Mouse (Mus musculus) left cerebral cortex, adult 2 months (tissue): Measurements from ENCODE around the gene Gm11114. TPM values are rescaled to one million over a fixed set of nuclear protein-coding genes. Genes with fewer than 3 reads are reported as not detected.

Experiments used
- DNase-seq, 2 experiments: peaks; one replicate each; pipeline ENCODE4 v3.0.0; 2021 to 2022; ENCODE audit warnings: low spot score in 2 of 2, mixed read lengths in 1 of 2; ENCODE audit errors: extremely low spot score in 1 of 2
- H3K27ac ChIP-seq: fragments of 200-600 bp; 2 replicates; pipeline ENCODE4 v1.8.1; 2022
- H3K4me3 ChIP-seq: fragments of 200-600 bp; 2 replicates; pipeline ENCODE4 v1.8.1; 2022
- CTCF ChIP-seq: fragments of 200-600 bp; IDR thresholded peaks from 2 replicates; pipeline ENCODE4 v1.8.1; 2022; ENCODE audit warnings: antibody characterized with exemption, mild to moderate bottlenecking, moderate library complexity
- intact Hi-C: fragments of 180-260 bp; cut with DNase I; formaldehyde crosslinking; loops from one replicate; pipeline ENCODE4 v1.15.1; 2025
- total RNA-seq, 2 experiments: library from RNA; stranded (reverse); gene quantifications; 2 replicates each; pipeline ENCODE4 v1.2.3; 2021

Gm11114 gene
- total RNA-seq, 2 experiments from 2014 or later, result not detected

- peak within 1 kb of the TSS; percentile 60 for H3K4me3 ChIP-seq
- peak; percentile 39 to 64 for DNase-seq
- peak within 1 kb of the TSS; percentile 72 for H3K27ac ChIP-seq
- TF ChIP-seq CTCF, result no peak; the same call in 1 of the 2 replicates
- intact Hi-C loops, result loop anchor here (2.0 to 10.0 kb wide), 7 partner anchors 260 to 1370 kb away; no protein-coding TSS in a partner anchor
These were observed 15.0 kb downstream of the Gm11114 start, which contains the start of gene Tent5a for GRCm38 (mm10) chr9:85327242-85328211. Gene Tent5a, minus strand, starts transcription at chr9:85327348.

GRCm38 (mm10) chr9:85328259-85328658, 15.7 kb downstream of the Gm11114 start:
- peak overlapping the region; percentile 60 for H3K4me3 ChIP-seq
- DNase-seq, result peak; percentile 77 to 82
- intact Hi-C loops, result loop anchor here (2.0 to 10.0 kb wide), 7 partner anchors 259 to 1371 kb away; no protein-coding TSS in a partner anchor
- peak; percentile 82 for TF ChIP-seq CTCF
- H3K27ac ChIP-seq, result peak overlapping the region; percentile 69

GRCm38 (mm10) chr9:85331521-85331920, 18.9 kb downstream of the Gm11114 start:
- TF ChIP-seq CTCF, result no peak
- DNase-seq, result no peak
- H3K4me3 ChIP-seq, result no peak overlapping the region
- no peak overlapping the region for H3K27ac ChIP-seq
- intact Hi-C loops, result no loop called here

GRCm38 (mm10) chr9:85336046-85336445, 23.5 kb downstream of the Gm11114 start:
- no peak overlapping the region for H3K27ac ChIP-seq
- intact Hi-C loops, result no loop called here
- no peak for TF ChIP-seq CTCF
- no peak overlapping the region for H3K4me3 ChIP-seq
- no peak for DNase-seq

GRCm38 (mm10) chr9:85340303-85340702, 27.7 kb downstream of the Gm11114 start:
- no peak for TF ChIP-seq CTCF
- intact Hi-C loops, result no loop called here

GRCm38 (mm10) chr9:85342892-85343785, 30.6 kb downstream of the Gm11114 start:
- no peak for TF ChIP-seq CTCF
- no peak overlapping the region for H3K4me3 ChIP-seq
- intact Hi-C loops, result no loop called here
- H3K27ac ChIP-seq, result no peak overlapping the region
- DNase-seq, result no peak

More at GRCm38 (mm10) chr9:85340303-85340702, 27.7 kb downstream of the Gm11114 start:
- no peak for DNase-seq
- Histone ChIP-seq H3K4me3 (no peak overlapping the region), H3K27ac (no peak overlapping the region)

GRCm38 (mm10) chr9:85347823-85348523, 35.4 kb downstream of the Gm11114 start:
- TF ChIP-seq CTCF, result no peak
- no peak for DNase-seq
- no peak overlapping the region for H3K27ac ChIP-seq
- H3K4me3 ChIP-seq, result no peak overlapping the region
- intact Hi-C loops, result no loop called here

- Histone ChIP-seq H3K27ac (no peak overlapping the region), H3K4me3 (no peak overlapping the region)
- no peak for DNase-seq
- intact Hi-C loops, result no loop called here
- no peak for TF ChIP-seq CTCF
These were observed 43.0 kb downstream of the Gm11114 start for GRCm38 (mm10) chr9:85355559-85355958.

- no peak for DNase-seq
- intact Hi-C loops, result no loop called here
These were observed 44.7 kb downstream of the Gm11114 start for GRCm38 (mm10) chr9:85357154-85357860.

More at GRCm38 (mm10) chr9:85357154-85357860, 44.7 kb downstream of the Gm11114 start:
- no peak overlapping the region for H3K27ac ChIP-seq
- no peak for TF ChIP-seq CTCF
- H3K4me3 ChIP-seq, result no peak overlapping the region

Other genes starting within 250 kb of the Gm11114 start
- gene Tent5a, start 14.6 kb downstream of the Gm11114 start, total RNA-seq, result 1 to 10 TPM; 3.2 to 5.3 TPM